Mouse (Mus musculus): ENCODE data around the gene Txk. TPM values are rescaled to one million over a fixed set of nuclear protein-coding genes. Genes with fewer than 3 reads are reported as not detected.

Txk gene
- polyA plus RNA-seq, 1 experiment from 2014 or later, result not detected

DNA sequence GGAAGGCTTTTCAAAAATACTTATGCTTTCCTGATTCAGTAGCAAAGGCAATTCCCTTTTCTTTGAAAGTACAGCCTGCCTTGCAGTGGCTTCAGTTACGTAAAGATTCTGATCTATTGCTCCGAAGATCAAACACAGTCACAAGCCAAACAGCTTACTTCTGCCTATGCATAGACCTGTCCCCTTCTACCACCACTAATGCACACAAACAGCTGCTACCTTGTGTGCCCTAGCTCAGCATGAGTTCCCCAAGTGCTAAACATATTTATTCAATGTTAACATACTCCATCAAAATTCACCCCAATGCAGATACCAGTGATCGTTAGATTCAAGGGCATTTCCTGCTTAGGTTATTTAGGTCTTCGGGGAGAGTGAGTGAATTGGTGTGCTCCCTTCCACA is 6.1 kb downstream of the Txk start:
- Histone ChIP-seq H3K27me3 (ENCODE audit: control insufficient read depth, insufficient read depth, low read depth, low read length) (no peaks in the 10 kb centered on the region), H3K9me3 (replicated peaks; ENCODE audit: control insufficient read depth, low read length, poor library complexity, severe bottlenecking) (no peaks in the 10 kb centered on the region), H3K27ac (ENCODE audit: low read length) (no peak overlapping the region), H3K4me1 (ENCODE audit: control insufficient read depth, insufficient read depth, low read length) (no peaks in the 10 kb centered on the region), H3K36me3 (ENCODE audit: control insufficient read depth, insufficient read depth, low read length) (no peaks in the 10 kb centered on the region), H3K4me3 (ENCODE audit: low read depth, low read length) (no peak overlapping the region), H3K4me2 (ENCODE audit: low read length) (no peak overlapping the region), H3K9ac (ENCODE audit: low read depth, low read length) (no peak overlapping the region)
- no peak for ATAC-seq
- WGBS, result 69% methylated on average over 4 of the region's 4 CpGs

DNA sequence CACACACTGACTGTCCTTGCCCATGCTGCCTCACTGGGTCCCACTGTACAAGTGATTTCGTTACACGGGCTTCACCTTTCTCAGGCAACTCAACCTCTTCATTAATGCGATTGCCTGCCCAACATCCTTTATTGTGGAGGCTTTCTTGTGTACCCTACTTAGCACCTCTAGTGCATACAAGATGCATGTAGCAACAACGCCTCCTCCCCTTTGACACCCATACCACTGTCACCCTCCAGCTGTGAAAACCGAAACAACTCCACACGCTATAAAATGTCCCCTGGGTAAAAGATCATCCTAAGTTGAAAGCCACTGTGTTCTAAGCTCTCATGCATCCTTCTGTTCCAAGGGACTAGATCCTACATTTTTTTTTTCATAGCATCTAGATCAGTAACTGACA is 9.5 kb downstream of the Txk start:
- Histone ChIP-seq H3K27me3 (ENCODE audit: control insufficient read depth, insufficient read depth, low read depth, low read length) (no peaks in the 10 kb centered on the region), H3K9me3 (replicated peaks; ENCODE audit: control insufficient read depth, low read length, poor library complexity, severe bottlenecking) (no peaks in the 10 kb centered on the region), H3K4me1 (ENCODE audit: control insufficient read depth, insufficient read depth, low read length) (no peaks in the 10 kb centered on the region), H3K27ac (ENCODE audit: low read length) (no peak overlapping the region), H3K36me3 (ENCODE audit: control insufficient read depth, insufficient read depth, low read length) (no peaks in the 10 kb centered on the region), H3K4me2 (ENCODE audit: low read length) (no peak overlapping the region), H3K4me3 (ENCODE audit: low read depth, low read length) (no peak overlapping the region), H3K9ac (ENCODE audit: low read depth, low read length) (no peak overlapping the region)
- WGBS, result 95% methylated on average over 6 of the region's 6 CpGs
- no peak for ATAC-seq

DNA sequence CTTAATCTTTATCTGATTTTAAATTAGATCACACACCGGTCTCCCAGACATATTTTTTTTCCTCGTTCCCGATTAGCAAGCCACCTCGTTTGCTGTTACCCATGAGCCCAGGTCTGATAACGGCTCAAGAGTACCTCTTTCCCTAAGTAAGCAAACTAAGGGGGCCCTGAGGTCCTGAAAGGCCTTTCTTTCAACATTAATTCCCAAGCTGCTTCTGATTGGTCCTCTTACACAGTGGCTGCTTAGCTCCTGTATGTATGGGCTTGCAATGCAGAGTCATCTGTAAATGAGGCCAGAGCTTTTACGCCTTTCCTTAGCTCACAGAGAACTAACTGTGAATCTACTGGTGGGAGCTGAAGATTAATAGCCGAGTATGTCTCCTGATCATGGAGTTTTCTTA is 15.7 kb downstream of the Txk start:
- H3K4me1 ChIP-seq (ENCODE audit: control insufficient read depth, insufficient read depth, low read length), result no peaks in the 10 kb centered on the region
- H3K9me3 ChIP-seq (replicated peaks; ENCODE audit: control insufficient read depth, low read length, poor library complexity, severe bottlenecking), result no peaks in the 10 kb centered on the region
- no peak overlapping the region for H3K9ac ChIP-seq (ENCODE audit: low read depth, low read length)
- no peak overlapping the region for H3K4me3 ChIP-seq (ENCODE audit: low read depth, low read length)
- no peaks in the 10 kb centered on the region for H3K36me3 ChIP-seq (ENCODE audit: control insufficient read depth, insufficient read depth, low read length)
- H3K27ac ChIP-seq (ENCODE audit: low read length), result no peak overlapping the region
- 73% methylated on average over 7 of the region's 7 CpGs for WGBS
- no peak overlapping the region for H3K4me2 ChIP-seq (ENCODE audit: low read length)
- no peaks in the 10 kb centered on the region for H3K27me3 ChIP-seq (ENCODE audit: control insufficient read depth, insufficient read depth, low read depth, low read length)
- ATAC-seq, result no peak

DNA sequence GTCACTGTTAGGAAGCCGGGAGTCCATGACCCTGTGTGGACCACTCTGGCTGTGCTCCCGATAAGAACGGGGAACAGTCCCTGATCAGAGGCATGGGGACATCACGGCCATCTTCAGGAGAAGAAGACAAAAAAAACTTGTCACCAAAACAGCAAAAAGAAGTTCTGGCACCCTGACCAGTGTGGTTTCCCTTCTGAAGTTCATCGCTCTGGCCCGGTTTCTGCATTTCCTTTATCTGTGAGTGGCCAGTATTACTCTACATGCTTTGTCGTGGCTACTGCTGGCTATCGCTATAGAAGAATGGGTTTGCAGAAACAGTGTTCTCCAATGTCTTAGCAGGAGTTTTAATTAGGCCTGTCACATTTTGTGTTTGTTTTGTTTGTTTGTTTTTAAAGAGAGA is 16.1 kb downstream of the Txk start:
- H3K27me3 ChIP-seq (ENCODE audit: control insufficient read depth, insufficient read depth, low read depth, low read length), result no peaks in the 10 kb centered on the region
- H3K4me3 ChIP-seq (ENCODE audit: low read depth, low read length), result no peak overlapping the region
- 84% methylated on average over 8 of the region's 8 CpGs for WGBS
- no peaks in the 10 kb centered on the region for H3K4me1 ChIP-seq (ENCODE audit: control insufficient read depth, insufficient read depth, low read length)
- H3K9me3 ChIP-seq (replicated peaks; ENCODE audit: control insufficient read depth, low read length, poor library complexity, severe bottlenecking), result no peaks in the 10 kb centered on the region
- ATAC-seq, result no peak
- no peak overlapping the region for H3K4me2 ChIP-seq (ENCODE audit: low read length)
- H3K9ac ChIP-seq (ENCODE audit: low read depth, low read length), result no peak overlapping the region
- H3K27ac ChIP-seq (ENCODE audit: low read length), result no peak overlapping the region
- no peaks in the 10 kb centered on the region for H3K36me3 ChIP-seq (ENCODE audit: control insufficient read depth, insufficient read depth, low read length)

DNA sequence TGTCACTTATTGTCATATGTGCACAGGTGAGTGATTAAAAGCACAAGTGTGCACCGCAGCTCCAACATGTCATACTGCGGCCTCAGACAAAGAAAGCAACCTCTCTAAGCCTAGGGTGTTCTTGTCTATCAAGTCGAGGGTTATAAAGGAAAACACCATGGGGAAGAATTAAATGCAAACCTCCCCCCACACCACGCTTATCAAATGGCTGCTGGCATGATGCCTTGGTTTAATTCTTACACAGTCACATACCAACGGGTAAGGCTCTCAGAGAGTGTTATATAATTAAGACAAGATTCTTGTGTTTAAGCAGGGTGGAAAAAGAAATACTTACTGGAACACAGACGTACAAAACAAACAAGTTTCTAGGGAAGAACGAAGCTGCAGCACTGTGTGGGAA is 16.8 kb downstream of the Txk start:
- WGBS, result 46% methylated on average over 7 of the region's 7 CpGs
- Histone ChIP-seq H3K4me1 (ENCODE audit: control insufficient read depth, insufficient read depth, low read length) (no peaks in the 10 kb centered on the region), H3K27ac (ENCODE audit: low read length) (no peak overlapping the region), H3K9me3 (replicated peaks; ENCODE audit: control insufficient read depth, low read length, poor library complexity, severe bottlenecking) (no peaks in the 10 kb centered on the region), H3K27me3 (ENCODE audit: control insufficient read depth, insufficient read depth, low read depth, low read length) (no peaks in the 10 kb centered on the region), H3K9ac (ENCODE audit: low read depth, low read length) (no peak overlapping the region), H3K36me3 (ENCODE audit: control insufficient read depth, insufficient read depth, low read length) (no peaks in the 10 kb centered on the region), H3K4me2 (ENCODE audit: low read length) (no peak overlapping the region), H3K4me3 (ENCODE audit: low read depth, low read length) (no peak overlapping the region)
- ATAC-seq, result no peak

DNA sequence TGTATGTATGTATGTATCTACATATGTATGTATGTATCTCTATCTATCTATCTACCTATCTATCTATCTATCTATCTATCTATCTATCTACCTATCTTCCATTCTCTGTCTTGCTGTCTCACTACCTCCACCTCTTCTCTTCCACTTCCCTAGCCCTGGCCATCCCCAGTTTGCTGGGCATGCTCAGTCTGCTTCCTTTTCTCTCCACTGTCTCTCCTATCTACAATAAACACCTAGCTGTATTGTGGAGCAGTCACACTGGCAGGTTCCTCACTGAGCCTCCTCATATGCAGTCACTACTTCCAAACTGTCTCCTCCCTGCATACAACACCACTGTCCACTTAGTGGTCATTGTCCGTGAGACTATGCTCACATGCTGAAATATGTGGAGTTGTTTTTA is 19.7 kb downstream of the Txk start:
- H3K27me3 ChIP-seq (ENCODE audit: control insufficient read depth, insufficient read depth, low read depth, low read length), result no peaks in the 10 kb centered on the region
- no peak overlapping the region for H3K4me3 ChIP-seq (ENCODE audit: low read depth, low read length)
- H3K4me2 ChIP-seq (ENCODE audit: low read length), result no peak overlapping the region
- no peaks in the 10 kb centered on the region for H3K36me3 ChIP-seq (ENCODE audit: control insufficient read depth, insufficient read depth, low read length)
- H3K27ac ChIP-seq (ENCODE audit: low read length), result no peak overlapping the region
- ATAC-seq, result no peak
- WGBS, result 94% methylated on average over 1 of the region's 1 CpGs
- no peaks in the 10 kb centered on the region for H3K4me1 ChIP-seq (ENCODE audit: control insufficient read depth, insufficient read depth, low read length)
- H3K9ac ChIP-seq (ENCODE audit: low read depth, low read length), result no peak overlapping the region
- H3K9me3 ChIP-seq (replicated peaks; ENCODE audit: control insufficient read depth, low read length, poor library complexity, severe bottlenecking), result no peaks in the 10 kb centered on the region

DNA sequence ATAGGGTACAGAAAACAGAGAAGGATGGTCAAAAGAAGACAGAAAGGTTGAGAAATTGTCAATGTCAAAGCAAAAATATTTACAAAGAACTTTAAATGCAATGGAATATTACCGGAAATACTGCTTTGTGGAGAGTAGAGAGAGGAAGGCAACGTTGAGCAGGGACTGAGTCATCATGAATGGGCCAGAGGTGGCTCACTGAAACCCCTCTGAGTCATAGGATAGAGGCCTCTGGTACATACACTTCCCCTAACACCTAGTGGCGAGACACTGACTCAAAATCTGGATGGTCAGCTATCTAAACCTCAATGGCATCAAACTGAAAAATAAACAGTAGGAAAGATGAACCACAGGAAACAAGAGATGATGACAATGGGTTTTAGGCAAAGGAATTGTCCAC is 27.2 kb downstream of the Txk start:
- H3K9ac ChIP-seq (ENCODE audit: low read depth, low read length), result no peak overlapping the region
- ATAC-seq, result no peak

DNA sequence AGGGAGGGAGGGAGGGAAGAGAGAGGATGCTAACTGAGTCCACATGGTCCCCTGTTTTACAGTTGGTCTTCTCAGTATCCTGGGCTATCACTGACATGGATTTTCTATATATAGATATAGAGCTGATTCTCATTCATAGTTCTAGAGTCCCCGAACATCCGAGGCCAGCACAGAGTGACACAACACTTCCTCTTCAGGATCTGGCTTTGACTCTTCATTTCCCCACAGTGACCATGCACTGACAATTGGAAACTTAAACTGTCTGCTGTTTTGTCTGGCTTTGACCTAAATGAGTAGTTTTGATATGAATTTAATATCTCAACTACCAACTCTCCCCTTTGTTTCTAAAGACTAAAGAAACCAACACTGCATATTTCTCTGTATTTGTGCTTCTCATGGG is 29.1 kb downstream of the Txk start:
- H3K4me3 ChIP-seq (ENCODE audit: low read depth, low read length), result no peak overlapping the region
- no peaks in the 10 kb centered on the region for H3K4me1 ChIP-seq (ENCODE audit: control insufficient read depth, insufficient read depth, low read length)
- H3K27me3 ChIP-seq (ENCODE audit: control insufficient read depth, insufficient read depth, low read depth, low read length), result no peaks in the 10 kb centered on the region
- H3K9me3 ChIP-seq (replicated peaks; ENCODE audit: control insufficient read depth, low read length, poor library complexity, severe bottlenecking), result no peaks in the 10 kb centered on the region
- WGBS, result 96% methylated on average over 2 of the region's 2 CpGs
- no peak overlapping the region for H3K4me2 ChIP-seq (ENCODE audit: low read length)
- no peak overlapping the region for H3K27ac ChIP-seq (ENCODE audit: low read length)
- H3K9ac ChIP-seq (ENCODE audit: low read depth, low read length), result no peak overlapping the region
- ATAC-seq, result no peak
- no peaks in the 10 kb centered on the region for H3K36me3 ChIP-seq (ENCODE audit: control insufficient read depth, insufficient read depth, low read length)

More for the DNA sequence above, 27.2 kb downstream of the Txk start:
- no peaks in the 10 kb centered on the region for H3K36me3 ChIP-seq (ENCODE audit: control insufficient read depth, insufficient read depth, low read length)
- H3K27ac ChIP-seq (ENCODE audit: low read length), result no peak overlapping the region
- no peaks in the 10 kb centered on the region for H3K4me1 ChIP-seq (ENCODE audit: control insufficient read depth, insufficient read depth, low read length)
- no peak overlapping the region for H3K4me3 ChIP-seq (ENCODE audit: low read depth, low read length)
- WGBS, result 79% methylated on average over 3 of the region's 3 CpGs
- no peaks in the 10 kb centered on the region for H3K27me3 ChIP-seq (ENCODE audit: control insufficient read depth, insufficient read depth, low read depth, low read length)
- no peaks in the 10 kb centered on the region for H3K9me3 ChIP-seq (replicated peaks; ENCODE audit: control insufficient read depth, low read length, poor library complexity, severe bottlenecking)
- H3K4me2 ChIP-seq (ENCODE audit: low read length), result no peak overlapping the region

DNA sequence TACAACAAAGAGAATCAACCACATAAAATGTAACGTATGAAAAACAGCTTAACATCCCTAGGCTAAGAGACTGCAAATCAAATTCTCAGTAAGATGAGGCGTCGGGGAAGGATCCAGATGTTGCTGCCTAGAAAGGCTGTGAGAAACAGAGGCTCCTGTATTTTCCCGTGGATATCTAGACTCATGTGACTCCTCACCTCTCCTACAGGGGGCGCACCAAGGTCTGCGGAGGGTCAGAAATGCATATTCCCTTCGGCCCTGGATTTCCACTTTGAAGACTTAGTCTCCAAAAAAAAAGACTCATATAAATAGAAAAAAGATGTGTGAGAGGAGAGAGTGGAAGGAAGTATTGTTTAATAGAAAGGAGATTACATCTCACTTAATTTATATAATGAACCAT is 32.0 kb downstream of the Txk start:
- Histone ChIP-seq H3K27ac (ENCODE audit: low read length) (no peak overlapping the region), H3K4me2 (ENCODE audit: low read length) (no peak overlapping the region), H3K4me1 (ENCODE audit: control insufficient read depth, insufficient read depth, low read length) (no peaks in the 10 kb centered on the region), H3K27me3 (ENCODE audit: control insufficient read depth, insufficient read depth, low read depth, low read length) (no peaks in the 10 kb centered on the region), H3K9me3 (replicated peaks; ENCODE audit: control insufficient read depth, low read length, poor library complexity, severe bottlenecking) (no peaks in the 10 kb centered on the region), H3K4me3 (ENCODE audit: low read depth, low read length) (no peak overlapping the region), H3K36me3 (ENCODE audit: control insufficient read depth, insufficient read depth, low read length) (no peaks in the 10 kb centered on the region), H3K9ac (ENCODE audit: low read depth, low read length) (no peak overlapping the region)
- 66% methylated on average over 7 of the region's 7 CpGs for WGBS
- ATAC-seq, result no peak

All from midbrain, embryonic 16.5 days (tissue).